Mouse (Mus musculus) forebrain, embryonic 11.5 days (tissue): ENCODE measurements around the gene Egln1. TPM values are rescaled to one million over a fixed set of nuclear protein-coding genes. Genes with fewer than 3 reads are reported as not detected.

ENCODE experiments used
- ATAC-seq: fragments of 200-750 bp; cut with Nextera tagmentation; replicated peaks from 2 replicates; pipeline ENCODE4 v1.8.0; 2017; ENCODE audit warnings: moderate TSS enrichment; ENCODE audit not compliant: low FRiP score
- DNase-seq: peaks from one replicate; pipeline ENCODE4 v3.0.0-alpha.2; 2017; ENCODE audit warnings: low spot score
- H3K27ac ChIP-seq: fragments of 300-500 bp; sonication (generic); 2 replicates; pipeline ENCODE4 v1.5.1; 2014; ENCODE audit warnings: low read depth, low read length
- H3K27me3 ChIP-seq: fragments of 300-500 bp; sonication (generic); 2 replicates; pipeline ENCODE4 v1.6.1; 2014; ENCODE audit warnings: mild to moderate bottlenecking, low read length, mixed read lengths; ENCODE audit not compliant: control insufficient read depth, insufficient read depth
- H3K36me3 ChIP-seq: fragments of 300-500 bp; sonication (generic); 2 replicates; pipeline ENCODE4 v1.6.1; 2014; ENCODE audit warnings: mild to moderate bottlenecking, low read length, moderate library complexity, mixed read lengths; ENCODE audit not compliant: control insufficient read depth, insufficient read depth
- H3K4me1 ChIP-seq: fragments of 300-500 bp; sonication (generic); replicated peaks from 2 replicates; pipeline ENCODE4 v1.6.1; 2014; ENCODE audit warnings: low read length, mixed read lengths; ENCODE audit not compliant: control insufficient read depth, insufficient read depth
- H3K4me2 ChIP-seq: fragments of 300-500 bp; sonication (generic); 2 replicates; pipeline ENCODE4 v1.6.1; 2014; ENCODE audit warnings: low read depth, mild to moderate bottlenecking, low read length, moderate library complexity, mixed read lengths; ENCODE audit not compliant: severe bottlenecking
- H3K4me3 ChIP-seq: fragments of 300-500 bp; sonication (generic); 2 replicates; pipeline ENCODE4 v1.5.1; 2014; ENCODE audit warnings: low read depth, low read length
- H3K9ac ChIP-seq: fragments of 300-500 bp; sonication (generic); 2 replicates; pipeline ENCODE4 v1.6.1; 2014; ENCODE audit warnings: low read length
- H3K9me3 ChIP-seq: fragments of 300-500 bp; sonication (generic); 2 replicates; pipeline ENCODE4 v1.6.1; 2016; ENCODE audit warnings: low read length, mixed read lengths; ENCODE audit not compliant: control insufficient read depth
- WGBS: fragments of 180-500 bp; shearing (Covaris S2); extraction: QIAGEN DNeasy Blood & Tissue Kit; methylation state at CpG from one replicate; pipeline ENCODE4 v1.1.7; 2014; 5-methylcytosine and 5-hydroxymethylcytosine counted together
- polyA plus RNA-seq: library from polyadenylated mRNA; unstranded; fragments of >200 nt; fragmentation: Nextera tagmentation; extraction: Ambion mirVana; gene quantifications from 2 replicates; pipeline ENCODE4 v1.2.1, GENCODE M21; 2014

The Egln1 gene
- polyA plus RNA-seq, 1 experiment from 2014 or later, result 20.7 TPM

DNA sequence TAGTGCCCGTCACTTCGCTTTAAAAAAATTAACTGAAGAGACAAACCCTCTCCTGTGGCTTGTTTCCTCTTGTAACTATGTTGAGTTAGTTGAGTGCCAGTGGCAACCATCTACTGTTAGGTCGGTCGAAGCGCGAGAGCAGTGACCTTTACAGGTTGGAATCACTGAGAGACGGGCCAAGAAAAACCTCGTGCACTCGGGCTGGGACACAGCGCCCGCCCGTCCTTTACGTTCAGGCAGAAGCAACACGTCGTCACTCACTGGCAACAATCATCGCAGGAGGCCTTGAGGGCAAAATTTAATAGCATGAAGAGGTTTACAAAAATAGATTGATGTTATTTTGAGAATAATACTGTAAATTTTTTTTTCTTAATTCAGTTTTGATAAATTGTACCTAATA, 39.2 kb downstream of the Egln1 start:
- no peak overlapping the region for H3K4me2 ChIP-seq
- no peak overlapping the region for H3K27ac ChIP-seq
- no peaks in the 10 kb centered on the region for H3K27me3 ChIP-seq
- H3K9ac ChIP-seq, result no peak overlapping the region
- ATAC-seq, result no peak
- no peaks in the 10 kb centered on the region for H3K9me3 ChIP-seq
- H3K4me3 ChIP-seq, result no peak overlapping the region
- no peaks in the 10 kb centered on the region for H3K4me1 ChIP-seq
- no peak for DNase-seq
- WGBS, result 97% methylated on average over 16 of the region's 16 CpGs
- peaks cover 6% of the 10 kb centered on the region for H3K36me3 ChIP-seq

DNA sequence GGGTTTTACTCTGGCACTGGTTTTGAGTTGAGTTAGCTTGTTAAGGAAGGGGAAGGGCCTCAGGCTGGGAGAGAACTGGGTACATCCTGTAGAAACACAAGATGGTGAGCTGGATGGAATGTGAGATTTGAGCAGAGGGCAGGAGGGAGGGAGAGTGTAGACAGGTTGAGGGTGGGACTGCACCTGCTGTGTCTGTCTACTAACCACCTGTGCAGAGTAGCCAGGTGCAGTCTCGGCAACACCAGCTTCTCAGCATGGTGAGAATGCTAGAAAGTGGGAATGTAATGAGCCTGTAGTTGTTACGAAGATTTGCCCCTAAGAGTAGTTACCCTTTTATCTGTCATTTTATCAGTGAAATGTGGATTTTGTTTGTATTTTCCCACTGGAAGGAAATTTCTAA, 43.6 kb downstream of the Egln1 start:
- H3K27me3 ChIP-seq, result no peaks in the 10 kb centered on the region
- no peak overlapping the region for H3K4me3 ChIP-seq
- WGBS, result 85% methylated on average over 2 of the region's 2 CpGs
- H3K9ac ChIP-seq, result no peak overlapping the region
- no peak for ATAC-seq
- H3K27ac ChIP-seq, result no peak overlapping the region
- no peaks in the 10 kb centered on the region for H3K9me3 ChIP-seq
- no peaks in the 10 kb centered on the region for H3K4me1 ChIP-seq
- no peak overlapping the region for H3K4me2 ChIP-seq
- peaks cover 16% of the 10 kb centered on the region for H3K36me3 ChIP-seq
- no peak for DNase-seq

GRCm38 (mm10) chr8:124903198-124903597, 45.9 kb downstream of the Egln1 start:
- no peak for ATAC-seq
- Histone ChIP-seq H3K4me3 (no peak overlapping the region), H3K27ac (no peak overlapping the region), H3K36me3 (peaks cover 14% of the 10 kb centered on the region), H3K4me2 (no peak overlapping the region), H3K9me3 (no peaks in the 10 kb centered on the region), H3K4me1 (peaks cover 6% of the 10 kb centered on the region), H3K9ac (no peak overlapping the region), H3K27me3 (no peaks in the 10 kb centered on the region)
- WGBS, result 94% methylated on average over 15 of the region's 15 CpGs
- no peak for DNase-seq

GRCm38 (mm10) chr8:124898251-124898905, 50.7 kb downstream of the Egln1 start:
- no peak overlapping the region for H3K27ac ChIP-seq
- peak overlapping the region; percentile 68 for H3K9ac ChIP-seq
- H3K36me3 ChIP-seq, result peaks cover 20% of the 10 kb centered on the region; the same call in 1 of the 2 replicates
- ATAC-seq, result no peak
- peak overlapping the region; percentile 92 for H3K4me3 ChIP-seq
- peak overlapping the region; percentile 95 for H3K4me2 ChIP-seq
- no peaks in the 10 kb centered on the region for H3K27me3 ChIP-seq
- WGBS, result 8% methylated on average over 31 of the region's 31 CpGs
- DNase-seq, result no peak
- no peaks in the 10 kb centered on the region for H3K9me3 ChIP-seq
- H3K4me1 ChIP-seq, result peaks cover 8% of the 10 kb centered on the region

- no peaks in the 10 kb centered on the region for H3K9me3 ChIP-seq
- peak within 1 kb of the TSS; percentile 68 for H3K9ac ChIP-seq
- no peaks in the 10 kb centered on the region for H3K27me3 ChIP-seq
- peak; percentile 99 for DNase-seq
- WGBS, result under 1% methylated on average over 108 of the region's 114 CpGs
- H3K4me2 ChIP-seq, result peak within 1 kb of the TSS; percentile 95
- ATAC-seq, result peak; percentile 88
- H3K4me1 ChIP-seq, result peaks cover 8% of the 10 kb centered on the region
- peak within 1 kb of the TSS; percentile 92 for H3K4me3 ChIP-seq
- peak within 1 kb of the TSS; percentile 68 for H3K27ac ChIP-seq
- H3K36me3 ChIP-seq, result peaks cover 18% of the 10 kb centered on the region; the same call in 1 of the 2 replicates
These were observed 51.5 kb downstream of the Egln1 start, which contains the start of the genes Exoc8 and Sprtn for GRCm38 (mm10) chr8:124897386-124898250. TSS of gene Exoc8 (minus strand) at chr8:124897705. TSS of gene Sprtn (plus strand) at chr8:124897886.

DNA sequence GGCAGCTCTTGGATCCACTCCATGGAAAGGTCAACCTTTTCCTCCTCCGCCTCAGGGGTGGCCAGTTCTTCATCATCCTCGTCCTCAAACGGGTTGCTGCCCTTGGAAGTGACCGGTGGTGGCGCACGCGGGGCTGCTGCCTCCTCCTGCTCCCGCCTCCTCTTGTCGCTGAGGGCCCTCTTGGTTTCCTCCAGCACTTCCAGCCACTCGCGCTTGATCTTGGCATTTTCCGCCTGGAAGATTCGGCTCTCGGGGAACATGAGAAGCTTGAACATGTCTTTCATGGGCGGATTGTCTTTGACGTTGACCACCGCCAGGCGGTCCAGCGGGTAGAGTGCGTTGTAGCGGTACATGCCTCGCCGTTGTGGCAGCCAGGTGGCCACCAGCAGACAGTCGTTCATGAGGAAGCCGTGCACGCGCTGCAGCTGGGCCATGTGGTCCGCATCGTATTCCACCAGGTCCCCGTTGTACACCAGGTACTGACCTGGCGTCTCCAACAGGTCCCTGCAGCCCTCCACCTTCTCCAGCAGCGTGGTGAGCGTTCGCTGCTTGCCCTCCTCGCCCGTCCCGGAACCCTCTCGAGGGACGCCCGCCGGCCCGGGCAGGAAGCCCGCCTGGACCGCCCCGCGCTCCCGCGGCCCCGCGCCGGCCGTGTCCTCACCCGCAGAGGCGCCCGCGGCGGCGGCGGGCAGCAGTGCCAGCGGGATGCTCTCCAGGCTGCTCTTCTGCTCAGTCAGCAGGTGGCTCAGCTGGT, 52.3 kb downstream of the Egln1 start:
- DNase-seq (peak; percentile 86), ATAC-seq (peak; percentile 36)
- Histone ChIP-seq H3K27me3 (no peaks in the 10 kb centered on the region), H3K9ac (peak overlapping the region; percentile 68), H3K4me3 (peak overlapping the region; percentile 92), H3K36me3 (peaks cover 14% of the 10 kb centered on the region; the same call in 1 of the 2 replicates), H3K9me3 (no peaks in the 10 kb centered on the region), H3K4me2 (peak overlapping the region; percentile 95), H3K4me1 (peaks cover 8% of the 10 kb centered on the region), H3K27ac (peak overlapping the region; percentile 68)
- 1% methylated on average over 59 of the region's 60 CpGs for WGBS

DNA sequence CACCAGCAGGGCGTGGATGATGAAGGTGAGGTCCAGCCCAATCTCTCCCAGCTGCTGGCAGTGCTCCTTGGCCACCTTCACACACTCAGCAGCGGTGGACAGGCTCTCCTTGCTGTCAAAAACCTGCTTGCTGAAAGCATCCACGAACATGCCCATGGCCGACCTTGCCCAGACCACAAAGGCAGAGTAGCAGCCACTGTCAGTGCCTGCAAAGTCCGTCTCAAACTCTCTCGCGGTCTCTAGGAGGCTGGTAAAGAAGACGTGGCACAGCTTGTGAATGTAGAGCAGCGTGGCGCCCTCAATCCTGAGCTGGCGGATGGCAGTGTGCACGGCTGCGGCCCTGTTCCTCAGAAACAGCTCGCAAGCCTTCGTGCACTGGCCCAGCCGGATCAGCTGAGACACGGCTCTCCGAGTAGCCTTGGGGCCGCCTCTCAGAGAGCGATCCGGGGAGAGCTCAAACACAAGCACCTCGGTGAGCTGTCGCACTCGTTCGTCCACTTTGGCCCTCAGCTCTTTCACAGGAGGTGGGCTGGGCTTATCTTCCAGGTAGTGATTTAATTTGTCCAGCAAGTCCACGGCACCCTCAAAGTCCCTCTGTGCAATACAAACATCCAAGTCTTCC, 53.0 kb downstream of the Egln1 start:
- Histone ChIP-seq H3K27me3 (no peaks in the 10 kb centered on the region), H3K9ac (no peak overlapping the region), H3K4me3 (peak overlapping the region; percentile 92), H3K9me3 (no peaks in the 10 kb centered on the region), H3K4me1 (peaks cover 8% of the 10 kb centered on the region), H3K4me2 (peak overlapping the region; percentile 95), H3K27ac (no peak overlapping the region), H3K36me3 (peaks cover 10% of the 10 kb centered on the region; the same call in 1 of the 2 replicates)
- no peak for DNase-seq
- WGBS, result 81% methylated on average over 26 of the region's 26 CpGs
- no peak for ATAC-seq

- 75% methylated on average over 3 of the region's 3 CpGs for WGBS
- Histone ChIP-seq H3K4me2 (no peak overlapping the region), H3K4me3 (no peak overlapping the region), H3K36me3 (peaks cover 17% of the 10 kb centered on the region), H3K9ac (no peak overlapping the region), H3K27ac (no peak overlapping the region), H3K27me3 (no peaks in the 10 kb centered on the region), H3K9me3 (no peaks in the 10 kb centered on the region; the same call in 1 of the 2 replicates), H3K4me1 (0 out of 2 replicates have a peak, but pooled peaks cover 2% of the 10 kb centered on the region)
- ATAC-seq (no peak), DNase-seq (no peak)
These were observed 56.5 kb downstream of the Egln1 start for GRCm38 (mm10) chr8:124892596-124892995.
